Mouse (Mus musculus): ENCODE data around the gene Jmjd4. TPM values are rescaled to one million over a fixed set of nuclear protein-coding genes. Genes with fewer than 3 reads are reported as not detected.

Jmjd4 gene
- total RNA-seq (2021): 10 to 100 TPM; 25.2 to 25.9 TPM

GRCm38 (mm10) chr11:59449741-59450229 is at the start of gene Jmjd4:
Jmjd4 (plus strand) TSS chr11:59450045.
- peak; percentile 93 for DNase-seq

- DNase-seq: no peak
Measured at GRCm38 (mm10) chr11:59400876-59401275, 49.0 kb upstream of the Jmjd4 start.

- DNase-seq: no peak
Measured at GRCm38 (mm10) chr11:59405761-59406160, 44.1 kb upstream of the Jmjd4 start.

DNA sequence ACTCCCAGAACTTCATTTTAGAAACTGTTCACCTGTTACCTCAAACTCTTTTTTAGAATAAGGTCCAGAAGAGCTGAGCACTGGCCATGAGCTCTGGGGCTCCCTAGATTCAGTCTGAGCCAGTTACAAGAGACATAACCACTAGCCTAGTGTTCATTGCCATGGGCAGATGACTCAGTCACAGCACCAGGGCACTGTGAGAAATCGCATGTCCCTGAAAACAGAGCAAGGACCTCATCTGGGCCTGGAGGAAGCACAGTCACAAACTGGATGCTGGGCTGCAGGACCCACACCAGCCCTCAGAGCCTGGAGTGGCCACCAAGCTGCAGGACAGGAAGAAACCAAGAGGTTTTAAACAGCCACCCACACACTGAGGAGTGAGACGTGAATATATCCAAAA is 39.0 kb upstream of the Jmjd4 start:
- DNase-seq: no peak

- DNase-seq: no peak
Measured at GRCm38 (mm10) chr11:59412058-59412457, 37.8 kb upstream of the Jmjd4 start.

- DNase-seq: no peak
Measured at GRCm38 (mm10) chr11:59412999-59413863, 36.6 kb upstream of the Jmjd4 start.

DNA sequence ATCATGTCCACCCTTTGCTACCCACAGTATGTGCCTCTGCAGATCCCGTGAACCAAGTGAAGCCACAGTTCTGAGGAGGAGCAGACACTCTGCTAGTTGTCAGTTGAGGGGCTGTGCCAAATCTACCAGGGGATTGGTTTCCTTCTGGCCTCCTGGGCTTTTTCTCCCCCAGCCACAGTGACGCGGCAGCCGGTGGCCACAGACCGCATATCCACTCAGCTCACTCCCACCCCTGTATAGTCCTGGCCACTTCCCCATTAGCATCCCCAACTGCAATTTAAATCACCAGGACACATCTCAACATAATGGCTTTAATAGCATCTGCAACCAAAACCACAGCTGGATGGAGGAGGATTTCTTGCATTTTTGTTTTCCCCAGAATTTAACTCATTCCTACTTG is 31.1 kb upstream of the Jmjd4 start:
- no peak for DNase-seq

GRCm38 (mm10) chr11:59421436-59421835 is 28.4 kb upstream of the Jmjd4 start:
- DNase-seq: no peak

DNA sequence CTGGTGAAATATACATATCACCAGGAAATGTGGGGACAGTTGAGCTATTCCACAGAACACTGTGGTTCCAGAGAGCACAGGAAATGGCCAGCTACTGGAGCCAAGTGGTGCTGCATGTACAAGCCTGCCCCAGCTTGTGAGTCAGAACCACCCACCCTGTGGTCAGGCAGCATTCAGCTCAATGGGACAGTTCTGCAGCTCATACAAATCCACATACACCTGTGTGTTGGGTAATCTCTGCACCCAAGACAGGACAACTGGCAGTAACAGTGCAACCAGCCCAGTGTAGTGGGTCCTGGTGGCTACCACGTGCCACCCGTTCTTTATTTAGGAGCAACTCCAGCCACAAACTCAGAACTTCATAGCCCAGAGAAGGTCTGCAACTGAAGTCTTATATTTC is 27.9 kb upstream of the Jmjd4 start:
- DNase-seq: no peak

GRCm38 (mm10) chr11:59423010-59423588 is 26.7 kb upstream of the Jmjd4 start:
- DNase-seq: no peak

DNA sequence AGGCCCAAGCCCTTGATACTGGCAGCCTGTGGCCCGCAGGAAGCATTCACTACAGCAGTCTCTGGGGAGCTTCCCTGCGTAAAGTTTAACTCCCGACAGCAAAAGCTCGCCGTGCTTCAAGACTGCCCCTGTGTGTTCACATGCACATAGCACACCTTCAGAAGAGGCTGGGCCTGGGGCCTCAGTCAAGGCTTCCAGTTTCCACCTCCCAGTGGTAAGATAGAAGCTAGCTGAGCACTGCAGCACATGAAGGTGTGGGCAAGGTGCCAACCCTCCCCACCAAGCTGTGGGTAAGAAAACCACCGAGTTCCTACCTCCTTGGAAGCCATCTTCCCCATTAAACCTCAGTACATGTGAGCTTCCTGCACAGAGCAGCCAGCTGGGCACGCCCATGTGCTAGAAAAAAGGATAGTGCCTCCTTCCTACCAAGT is 24.2 kb upstream of the Jmjd4 start:
- no peak for DNase-seq

GRCm38 (mm10) chr11:59428057-59428660 is 21.7 kb upstream of the Jmjd4 start:
- DNase-seq: no peak

DNA sequence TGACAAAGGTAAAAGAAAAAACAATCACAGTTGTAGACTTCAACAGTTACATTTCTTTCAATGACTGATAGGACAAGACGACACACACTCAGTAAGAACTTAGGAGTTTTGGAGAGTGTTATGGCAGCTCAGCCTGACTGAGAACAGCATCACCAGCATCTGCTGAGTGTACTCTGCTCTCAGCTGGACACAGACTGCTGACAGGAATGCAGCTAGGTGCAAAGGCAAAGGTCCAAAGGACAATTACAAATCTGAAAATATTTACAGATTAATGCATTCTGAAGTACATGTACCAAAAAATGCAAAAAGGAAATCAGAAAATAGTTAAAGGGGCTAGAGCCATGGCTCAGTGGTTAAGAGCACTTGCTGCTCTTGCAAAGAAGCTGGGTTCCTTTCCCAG is 19.9 kb upstream of the Jmjd4 start:
- DNase-seq: no peak

- no peak for DNase-seq
Measured at GRCm38 (mm10) chr11:59432261-59432660, 17.6 kb upstream of the Jmjd4 start.

- no peak for DNase-seq
Measured at GRCm38 (mm10) chr11:59437954-59438353, 11.9 kb upstream of the Jmjd4 start.

DNA sequence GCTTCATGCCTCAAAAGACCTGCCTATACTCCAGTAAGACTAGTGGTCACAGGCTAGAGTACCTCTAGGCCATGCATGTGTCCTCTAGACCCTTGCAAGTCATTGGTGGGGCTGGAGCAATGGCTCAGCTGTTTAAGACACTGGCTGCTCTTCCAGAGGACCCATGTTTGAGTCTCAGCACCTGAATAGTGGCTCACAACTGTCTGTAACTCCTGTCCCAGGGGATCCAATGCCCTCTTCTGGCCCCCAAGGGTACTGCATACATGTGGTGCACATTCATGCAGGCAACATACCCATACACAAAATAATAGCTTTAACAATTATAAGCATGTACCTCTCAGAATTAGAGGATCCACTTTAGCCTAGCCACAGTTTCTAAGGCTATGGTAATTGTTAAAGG is 6.7 kb upstream of the Jmjd4 start:
- DNase-seq: no peak

- no peak for DNase-seq
Measured at GRCm38 (mm10) chr11:59450230-59450771, 456 bp downstream of the Jmjd4 start.

- DNase-seq: no peak
Measured at GRCm38 (mm10) chr11:59451086-59451485, 1.2 kb downstream of the Jmjd4 start, which contains the start of gene Snap47. Snap47 (minus strand) TSS chr11:59451186.

DNA sequence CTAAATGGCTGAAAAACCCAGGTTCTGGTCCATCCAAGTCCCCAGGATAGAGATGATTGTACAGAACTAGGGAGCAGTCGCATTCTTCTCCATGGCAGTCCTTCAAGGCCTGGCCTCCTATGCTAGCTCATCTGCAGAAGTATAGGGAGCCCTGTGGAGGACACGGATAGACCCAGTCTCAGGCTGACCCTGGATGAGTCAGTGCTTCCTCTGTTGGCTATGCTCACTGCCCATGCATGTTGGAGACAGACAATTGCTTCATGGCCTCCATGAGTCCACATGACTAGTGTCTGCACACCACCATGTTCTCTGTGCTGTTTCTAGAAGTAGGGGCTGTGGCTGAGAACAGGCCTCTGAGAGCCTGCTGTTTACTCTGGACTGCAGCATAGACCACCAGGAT is 6.5 kb downstream of the Jmjd4 start:
- DNase-seq: no peak

GRCm38 (mm10) chr11:59456891-59457290 is 7.0 kb downstream of the Jmjd4 start:
- no peak for DNase-seq

- no peak for DNase-seq
Measured at GRCm38 (mm10) chr11:59458973-59459372, 9.1 kb downstream of the Jmjd4 start.

- DNase-seq: no peak
Measured at GRCm38 (mm10) chr11:59460459-59460858, 10.6 kb downstream of the Jmjd4 start.

All from layer of hippocampus, postnatal 36 days (tissue).